Mouse (Mus musculus) ES-E14 (cell line): ENCODE results near the gene Ripply3.

ENCODE experiments used
- HCFC1 ChIP-seq: IDR thresholded peaks from 2 replicates; pipeline ENCODE4 v1.6.1; 2012; ENCODE audit warnings: low read length, inconsistent platforms, borderline replicate concordance; ENCODE audit not compliant: insufficient read depth
- MAFK ChIP-seq: IDR thresholded peaks from 2 replicates; pipeline ENCODE4 v1.6.1; 2014; ENCODE audit warnings: mild to moderate bottlenecking, low read depth, low read length, inconsistent platforms; ENCODE audit not compliant: insufficient read depth
- ZC3H11A ChIP-seq: IDR thresholded peaks from 2 replicates; pipeline ENCODE4 v1.6.1; 2012; ENCODE audit warnings: low read depth, mild to moderate bottlenecking, inconsistent platforms, low read length, borderline replicate concordance
- ZNF384 ChIP-seq: IDR thresholded peaks from 2 replicates; pipeline ENCODE4 v1.6.1; 2012; ENCODE audit warnings: low read depth, low read length, inconsistent platforms

- TF ChIP-seq HCFC1 (no peak), ZNF384 (no peak), ZC3H11A (no peak), MAFK (no peak)
Observed at GRCm38 (mm10) chr16:94283972-94284371, 44.2 kb upstream of the Ripply3 start.
